15 mouse cellular contexts compared by ENCODE assay signal in genomic region chr17:5794276-5794675, GRCm38 (mm10). TPM values are rescaled to one million over a fixed set of nuclear protein-coding genes. Genes with fewer than 3 reads are reported as not detected.
A peak's percentile ranks its signal among the peaks of the same experiment; 100 is the strongest.
DNase-seq lines count a peak whose midpoint lies in the region; ATAC-seq and TF ChIP-seq lines count a peak whose summit lies in the region.
"Had no signal": no experiment of that assay in that cellular context is flagged by ENCODE, and none has a peak within 500 bp of the region (broad histone marks: within the 10 kb centered on the region; RNA-seq: fewer than 3 reads in every experiment).

No protein-coding gene starts in this region.

- no peak overlapping the region for H3K4me2 ChIP-seq in kidney, embryonic 14.5 days (replicated peaks; ENCODE audit: low read depth, low read length)
- H3K4me2 ChIP-seq in liver, embryonic 13.5 days: no peak overlapping the region
- no peak overlapping the region for H3K4me2 ChIP-seq in lung, postnatal 0 days (replicated peaks; ENCODE audit: low read depth, low read length)
- H3K4me2 ChIP-seq: hindbrain, embryonic 15.5 days; lung, embryonic 15.5 days; midbrain, embryonic 12.5 days had no signal

- ATAC-seq in kidney, embryonic 14.5 days (ENCODE audit: low FRiP score, low TSS enrichment): no peak
- no peak for ATAC-seq in liver, embryonic 13.5 days (ENCODE audit: low read depth)
- no peak for ATAC-seq in lung, postnatal 0 days
- ATAC-seq: forebrain, embryonic 16.5 days had no signal

- H3K4me1 ChIP-seq in kidney, embryonic 14.5 days (ENCODE audit: control insufficient read depth, insufficient read depth, low read length): peaks cover 7% of the 10 kb centered on the region; the same call in 1 of the 2 replicates
- peaks cover 10% of the 10 kb centered on the region; the same call in 1 of the 2 replicates for H3K4me1 ChIP-seq in kidney, adult 2 months (ENCODE audit: control insufficient read depth, insufficient read depth, low read length)
- H3K4me1 ChIP-seq in liver, embryonic 13.5 days (replicated peaks): peaks cover 66% of the 10 kb centered on the region
- no peaks in the 10 kb centered on the region; the same call in 1 of the 2 replicates for H3K4me1 ChIP-seq in lung, postnatal 0 days (ENCODE audit: insufficient read depth, low read depth, low read length)
- H3K4me1 ChIP-seq: midbrain, embryonic 12.5 days had no signal

- 60% methylated on average over 5 of the region's 5 CpGs for WGBS in kidney, embryonic 14.5 days
- whole genome bisulfite sequencing in kidney, adult 2 months: 63% methylated on average over 5 of the region's 5 CpGs
- WGBS in liver, embryonic 13.5 days (ENCODE audit: insufficient replicate concordance): 22% methylated on average over 5 of the region's 5 CpGs
- WGBS in lung, postnatal 0 days: 40% methylated on average over 5 of the region's 5 CpGs

- no peak overlapping the region for H3K27ac ChIP-seq in kidney, embryonic 14.5 days (ENCODE audit: low read depth, low read length)
- H3K27ac ChIP-seq in kidney, adult 2 months (ENCODE audit: insufficient read depth, low read depth, low read length): no peak overlapping the region
- peak overlapping the region; percentile 47; the same call in 1 of the 2 replicates for H3K27ac ChIP-seq in liver, embryonic 13.5 days
- H3K27ac ChIP-seq in lung, postnatal 0 days (ENCODE audit: low read length): no peak overlapping the region
- H3K27ac ChIP-seq: hindbrain, embryonic 15.5 days; lung, embryonic 15.5 days; midbrain, embryonic 12.5 days had no signal

- TF ChIP-seq EP300 in lung, postnatal 0 days (IDR thresholded peaks at IDR 0.05): no peak

- TF ChIP-seq POLR2A in kidney, adult 2 months (IDR thresholded peaks at IDR 0.05; ENCODE audit: low read depth, low read length): no peak

- intact Hi-C loops in gastrocnemius, postnatal 36 days (cut with DNase I): loop anchor here (10.0 kb wide), 1 partner anchor 231 kb away; no protein-coding TSS in a partner anchor

- no peaks in the 10 kb centered on the region for H3K9me3 ChIP-seq in kidney, embryonic 14.5 days (ENCODE audit: control insufficient read depth, low read length)
- no peaks in the 10 kb centered on the region for H3K9me3 ChIP-seq in liver, embryonic 13.5 days (replicated peaks)
- no peaks in the 10 kb centered on the region for H3K9me3 ChIP-seq in lung, postnatal 0 days (ENCODE audit: low read length)
- H3K9me3 ChIP-seq: hindbrain, embryonic 15.5 days; lung, embryonic 15.5 days; midbrain, embryonic 12.5 days had no signal

- no peak for TF ChIP-seq CTCF in kidney, adult 2 months (conservative IDR thresholded peaks at IDR 0.05; ENCODE audit: insufficient read depth, insufficient read length, low read depth, low read length)
- TF ChIP-seq CTCF in lung, postnatal 0 days (IDR thresholded peaks at IDR 0.05): no peak

- no peak overlapping the region for H3K4me3 ChIP-seq in kidney, embryonic 14.5 days (ENCODE audit: low read length)
- H3K4me3 ChIP-seq in kidney, adult 2 months (ENCODE audit: insufficient read depth, low read depth, low read length): no peak overlapping the region
- no peak overlapping the region for H3K4me3 ChIP-seq in liver, embryonic 13.5 days (replicated peaks)
- no peak overlapping the region for H3K4me3 ChIP-seq in lung, postnatal 0 days (ENCODE audit: low read depth, low read length)
- H3K4me3 ChIP-seq: hindbrain, embryonic 15.5 days; lung, embryonic 15.5 days; midbrain, embryonic 12.5 days had no signal

- H3K27me3 ChIP-seq in kidney, embryonic 14.5 days (ENCODE audit: control insufficient read depth, insufficient read depth, low read length): no peaks in the 10 kb centered on the region
- H3K27me3 ChIP-seq in kidney, adult 2 months (replicated peaks; ENCODE audit: control insufficient read depth, insufficient read depth, low read length): no peaks in the 10 kb centered on the region
- H3K27me3 ChIP-seq in liver, embryonic 13.5 days: no peaks in the 10 kb centered on the region
- no peaks in the 10 kb centered on the region for H3K27me3 ChIP-seq in lung, postnatal 0 days (replicated peaks; ENCODE audit: insufficient read depth, low read length)
- H3K27me3 ChIP-seq: hindbrain, embryonic 15.5 days; lung, embryonic 15.5 days; midbrain, embryonic 12.5 days had no signal

- H3K9ac ChIP-seq in kidney, embryonic 14.5 days (ENCODE audit: low read depth, low read length): no peak overlapping the region
- H3K9ac ChIP-seq in liver, embryonic 13.5 days: no peak overlapping the region
- no peak overlapping the region for H3K9ac ChIP-seq in lung, postnatal 0 days (replicated peaks; ENCODE audit: low read depth)
- H3K9ac ChIP-seq: hindbrain, embryonic 15.5 days; lung, embryonic 15.5 days; midbrain, embryonic 12.5 days had no signal

- H3K36me3 ChIP-seq in kidney, embryonic 14.5 days (ENCODE audit: control insufficient read depth, insufficient read depth, low read length): no peaks in the 10 kb centered on the region
- no peaks in the 10 kb centered on the region for H3K36me3 ChIP-seq in kidney, adult 2 months (ENCODE audit: control insufficient read depth, insufficient read depth, low read length)
- no peaks in the 10 kb centered on the region for H3K36me3 ChIP-seq in liver, embryonic 13.5 days
- H3K36me3 ChIP-seq in lung, postnatal 0 days (ENCODE audit: insufficient read depth, low read length): no peaks in the 10 kb centered on the region
- H3K36me3 ChIP-seq: hindbrain, embryonic 15.5 days; lung, embryonic 15.5 days; midbrain, embryonic 12.5 days had no signal

- peak; percentile 47 for DNase-seq in kidney, adult 11 months
- peak; percentile 56 for DNase-seq in adrenal gland, postnatal 14 days
- peak; percentile 75 for DNase-seq in kidney, adult 2 months
- DNase-seq in liver, embryonic 13.5 days: no peak
- no peak for DNase-seq in gastrocnemius, postnatal 36 days
- no peak for DNase-seq in lung, postnatal 0 days (ENCODE audit: low spot score)
- DNase-seq in gastrocnemius, postnatal 4 days (ENCODE audit: low spot score in 2 of 2): no peak
- DNase-seq: cerebellum, adult 18-20 months; gastrocnemius, postnatal 14 days; right cerebral cortex, postnatal 4 days had no signal

RNA-seq across cellular contexts. Expression of gene Snx9, which starts 46.9 kb away (rescaled TPM):
- polyA plus RNA-seq in kidney, embryonic 14.5 days (2014; fragmentation: Nextera tagmentation; extraction: Ambion mirVana): 27.6 and 44.5 TPM in 2 replicates
- total RNA-seq in adrenal gland, postnatal 14 days (2021): 48.4 and 49.2 TPM in 2 replicates
- polyA plus RNA-seq in kidney, adult 2 months (2012; rRNA removed): 55.3 and 56.6 TPM in 2 replicates
- polyA plus RNA-seq in liver, embryonic 13.5 days (2015; fragmentation: Nextera tagmentation; extraction: Ambion mirVana): 12.2 and 14.1 TPM in 2 replicates
- total RNA-seq in gastrocnemius, postnatal 36 days (2021): 10 to 100 TPM; 21.4 to 22.6 TPM
- polyA plus RNA-seq in lung, postnatal 0 days (2015; fragmentation: Nextera tagmentation; extraction: Ambion mirVana): 26.3 and 26.9 TPM in 2 replicates
- total RNA-seq in gastrocnemius, postnatal 4 days (2021): 10 to 100 TPM; 36.4 to 38.6 TPM

Comparison
In these comparisons a context has a peak if more than half of its experiments do, and no peak if none do; other contexts are left out.
1. DNase-seq: peak in kidney, adult 11 months (single experiment), adrenal gland, postnatal 14 days (single experiment) and kidney, adult 2 months (single experiment); none in liver, embryonic 13.5 days (single experiment), gastrocnemius, postnatal 36 days (0 of 2), lung, postnatal 0 days (single experiment) and gastrocnemius, postnatal 4 days (0 of 2).